Mouse (Mus musculus) left cerebral cortex, postnatal 36 days (tissue): ENCODE measurements around the gene Fmnl1. TPM values are rescaled to one million over a fixed set of nuclear protein-coding genes. Genes with fewer than 3 reads are reported as not detected.

ENCODE experiments used
- DNase-seq, 2 experiments: peaks; one replicate each; pipeline ENCODE4 v3.0.0; 2021 to 2022; ENCODE audit warnings: low spot score in 2 of 2, mixed read lengths in 1 of 2
- intact Hi-C: fragments of 180-260 bp; cut with DNase I; formaldehyde crosslinking; loops from one replicate; pipeline ENCODE4 v1.15.1; 2025
- total RNA-seq, 2 experiments: library from RNA; stranded (reverse); gene quantifications; 2 replicates each; pipeline ENCODE4 v1.2.3; 2021

Fmnl1 gene
- total RNA-seq, 2 experiments from 2014 or later = 129 to 172 TPM

DNA sequence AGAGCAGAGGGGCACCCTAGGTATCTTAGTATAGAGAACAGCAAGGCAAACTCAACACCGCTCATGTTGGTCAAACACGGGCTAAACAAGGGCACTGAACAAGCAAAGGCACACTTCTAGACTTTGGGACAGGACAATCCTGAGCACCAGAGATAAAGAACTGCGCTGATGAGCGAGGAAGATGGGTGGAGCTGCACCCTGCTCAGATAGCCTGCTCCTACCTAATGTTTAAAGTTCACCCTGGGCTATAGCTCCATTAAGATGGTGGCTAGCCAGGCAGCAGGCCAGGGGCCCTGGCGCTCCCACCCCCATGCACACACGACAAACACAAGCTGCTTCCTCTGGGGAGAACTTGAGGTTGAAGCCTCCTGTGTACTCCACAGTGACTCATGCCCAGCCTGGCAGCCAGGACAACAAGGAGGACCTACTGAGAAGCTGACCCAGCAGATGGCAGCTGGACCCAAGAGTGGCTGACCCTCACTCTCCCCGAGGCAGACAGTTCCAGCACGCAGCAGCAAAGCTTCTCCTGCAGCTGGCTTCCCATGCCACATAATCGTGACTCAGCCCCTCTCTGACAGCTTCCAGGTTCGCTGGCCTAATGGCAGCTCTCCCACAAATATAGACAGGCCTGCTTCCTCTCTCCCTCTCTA lies 75.3 kb downstream of the Fmnl1 start:
- DNase-seq = peak; percentile 33
- intact Hi-C loops = no loop called here

DNA sequence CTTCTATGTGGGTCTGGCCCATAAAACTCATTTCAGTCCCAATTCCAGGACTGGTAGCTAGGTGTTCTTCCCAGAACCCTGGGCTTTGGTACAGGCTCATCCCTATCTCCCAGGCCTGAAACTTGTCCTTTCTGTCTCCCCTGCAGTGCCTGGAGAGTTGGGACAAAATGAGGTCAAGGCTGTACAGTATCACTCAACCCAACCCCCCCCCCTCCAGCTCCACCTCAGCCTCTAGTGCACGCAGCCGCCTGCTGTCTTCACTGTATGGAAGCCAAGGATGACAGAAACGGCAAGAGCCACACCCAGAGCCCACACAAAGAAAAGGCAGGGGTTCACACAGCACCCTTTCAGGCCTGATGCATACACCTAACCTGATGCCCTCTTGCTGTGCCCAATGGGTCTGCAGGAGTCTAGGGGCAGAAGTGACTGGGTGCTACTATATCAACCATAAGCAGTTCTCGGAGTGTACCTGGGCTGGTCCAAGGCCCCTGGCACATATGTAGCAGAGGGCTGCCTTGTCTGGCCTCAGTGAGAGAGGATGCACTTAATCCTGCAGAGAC lies 75.9 kb downstream of the Fmnl1 start:
- intact Hi-C loops = no loop called here

DNA sequence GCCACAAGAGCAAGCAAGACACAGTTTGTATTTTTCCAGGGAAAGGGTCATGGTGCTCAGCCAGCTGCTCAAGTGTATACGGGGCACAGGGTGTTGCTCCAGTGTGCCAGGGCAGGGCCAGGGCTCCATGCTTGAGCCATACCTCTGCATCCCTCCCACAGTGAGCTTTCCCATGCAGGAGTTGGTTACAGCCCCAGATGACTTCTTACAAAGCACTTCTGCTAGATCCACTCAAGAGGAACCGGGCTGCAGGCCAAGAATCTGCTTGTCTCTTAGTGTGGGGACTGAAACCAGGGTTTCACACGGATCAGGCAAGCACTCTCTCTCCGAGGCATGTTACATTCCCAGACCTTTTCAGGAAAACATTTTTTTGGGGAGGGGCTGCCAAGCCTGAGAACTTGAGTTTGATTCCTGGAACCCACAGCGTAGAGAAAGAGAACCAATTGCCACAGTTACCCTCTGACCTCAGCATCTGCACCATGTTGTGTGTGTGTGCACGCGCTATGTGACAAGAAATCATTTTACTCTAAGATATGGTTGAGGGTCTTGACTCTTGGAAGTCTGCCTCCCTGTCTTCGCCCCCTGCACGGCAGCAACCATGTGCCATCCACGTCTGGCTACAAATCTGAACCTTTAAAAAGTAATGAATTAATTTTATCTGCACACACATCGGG lies 76.7 kb downstream of the Fmnl1 start:
- DNase-seq = peak; percentile 69 to 78
- intact Hi-C loops = no loop called here

More for the DNA sequence above, 75.9 kb downstream of the Fmnl1 start:
- no peak for DNase-seq

Other genes starting within 250 kb of the Fmnl1 start
- under 1 TPM; 0.16 to 0.44 TPM for gene Kif18b, start 246.0 kb upstream of the Fmnl1 start, total RNA-seq
- 10 to 100 TPM; 15.1 to 15.6 TPM for gene C1ql1, start 224.4 kb upstream of the Fmnl1 start, total RNA-seq
- gene Nmt1, start 142.9 kb upstream of the Fmnl1 start, total RNA-seq = 100 to 1,000 TPM; 126 to 127 TPM
- 10 to 100 TPM; 49.7 to 55.1 TPM for gene Dcakd, start 142.8 kb upstream of the Fmnl1 start, total RNA-seq
- 10 to 100 TPM; 16.1 to 19.3 TPM for gene Plcd3, start 69.4 kb upstream of the Fmnl1 start, total RNA-seq
- 10 to 100 TPM; 72.3 to 80.3 TPM for gene Acbd4, start 69.4 kb upstream of the Fmnl1 start, total RNA-seq
- 10 to 100 TPM; 42.8 to 51.6 TPM for gene Hexim1, start 54.9 kb upstream of the Fmnl1 start, total RNA-seq
- gene Hexim2, start 38.7 kb upstream of the Fmnl1 start, total RNA-seq = 10 to 100 TPM; 13.2 to 16.6 TPM
- 1 to 10 TPM; 1.8 to 2.4 TPM for gene 1700023F06Rik, start 37.5 kb downstream of the Fmnl1 start, total RNA-seq
- gene Spata32, start 47.3 kb downstream of the Fmnl1 start, total RNA-seq = 1 to 10 TPM; 2.0 to 2.4 TPM
- 1 to 10 TPM; 3.1 to 4.0 TPM for gene Map3k14, start 96.4 kb downstream of the Fmnl1 start, total RNA-seq
- 10 to 100 TPM; 11.6 to 12.6 TPM for gene Arhgap27, start 192.6 kb downstream of the Fmnl1 start, total RNA-seq
- gene Plekhm1, start 241.6 kb downstream of the Fmnl1 start, total RNA-seq = 10 to 100 TPM; 16.3 to 18.8 TPM